Mouse (Mus musculus): Measurements from ENCODE around the gene Wipi1.

The Wipi1 gene

DNA sequence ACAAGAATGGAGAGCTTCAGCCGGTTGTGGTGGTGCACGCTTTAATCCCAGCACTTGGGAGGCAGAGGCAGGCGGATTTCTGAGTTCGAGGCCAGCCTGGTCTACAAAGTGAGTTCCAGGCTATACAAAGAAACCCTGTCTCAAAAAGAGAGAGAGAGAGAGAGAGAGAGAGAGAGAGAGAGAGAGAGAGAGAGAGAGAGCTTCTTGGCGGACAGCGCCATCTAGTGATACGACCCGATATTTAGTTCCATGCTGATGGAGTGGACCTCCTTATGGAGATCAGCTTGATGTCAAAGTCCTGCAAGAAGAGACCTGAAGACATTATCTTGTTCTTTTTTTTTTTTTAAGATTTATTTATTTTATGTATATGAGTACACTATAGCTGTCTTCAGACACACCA lies 7.3 kb upstream of the Wipi1 start:
- peak; percentile 75 to 90 for DNase-seq

DNA sequence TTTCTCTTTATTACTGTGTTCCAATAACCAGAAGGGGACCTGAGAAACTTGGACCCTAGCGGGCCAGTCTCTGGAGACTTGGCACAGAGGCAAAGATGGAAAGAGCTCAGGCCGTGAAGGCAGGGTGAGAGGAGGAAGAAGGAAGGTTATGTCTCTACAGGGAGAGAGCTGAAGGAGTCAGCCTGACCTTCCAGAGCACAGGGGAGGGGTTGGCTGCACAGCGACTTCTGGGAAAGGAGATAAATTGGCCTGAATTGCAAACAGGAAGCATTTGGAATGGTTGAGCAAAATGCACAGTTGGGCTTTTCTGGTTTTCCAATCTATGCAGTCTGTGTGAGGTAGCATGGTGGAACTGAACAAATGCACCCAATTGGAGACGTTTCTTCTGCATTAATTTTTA lies 5.0 kb upstream of the Wipi1 start:
- DNase-seq, result peak in 1 of 2 experiments; percentile 43

GRCm38 (mm10) chr11:109616352-109616751 lies 4.6 kb upstream of the Wipi1 start:
- no peak for DNase-seq

GRCm38 (mm10) chr11:109615286-109615685 lies 3.5 kb upstream of the Wipi1 start:
- DNase-seq, result no peak

- no peak for DNase-seq
Measured at GRCm38 (mm10) chr11:109612871-109613529, 1.2 kb upstream of the Wipi1 start.

DNA sequence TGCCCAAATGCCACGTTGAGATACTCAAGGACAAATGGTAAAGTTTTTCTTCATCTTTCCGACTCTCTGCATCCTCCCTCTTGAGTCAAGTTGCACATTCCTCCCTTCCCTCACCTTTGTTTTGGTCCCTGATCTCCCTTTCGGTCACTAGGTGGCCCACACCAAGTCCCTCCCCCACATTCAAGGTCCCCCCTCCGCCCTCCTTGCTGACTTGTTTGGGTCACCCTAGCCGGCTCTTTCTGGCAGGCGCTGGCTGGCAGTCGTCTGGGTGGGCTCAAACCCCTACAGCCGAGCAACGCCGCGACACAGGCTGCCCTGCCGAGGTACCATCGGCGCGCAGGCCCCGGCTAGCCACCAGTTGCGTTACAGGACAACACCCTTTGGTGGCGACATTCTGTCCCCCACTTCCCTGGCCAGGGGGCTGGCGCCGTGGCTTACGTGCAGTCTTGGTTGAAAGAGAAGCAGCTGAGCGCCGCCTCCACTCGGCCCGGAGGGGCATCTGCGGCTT lies 918 bp downstream of the Wipi1 start:
- no peak for DNase-seq

DNA sequence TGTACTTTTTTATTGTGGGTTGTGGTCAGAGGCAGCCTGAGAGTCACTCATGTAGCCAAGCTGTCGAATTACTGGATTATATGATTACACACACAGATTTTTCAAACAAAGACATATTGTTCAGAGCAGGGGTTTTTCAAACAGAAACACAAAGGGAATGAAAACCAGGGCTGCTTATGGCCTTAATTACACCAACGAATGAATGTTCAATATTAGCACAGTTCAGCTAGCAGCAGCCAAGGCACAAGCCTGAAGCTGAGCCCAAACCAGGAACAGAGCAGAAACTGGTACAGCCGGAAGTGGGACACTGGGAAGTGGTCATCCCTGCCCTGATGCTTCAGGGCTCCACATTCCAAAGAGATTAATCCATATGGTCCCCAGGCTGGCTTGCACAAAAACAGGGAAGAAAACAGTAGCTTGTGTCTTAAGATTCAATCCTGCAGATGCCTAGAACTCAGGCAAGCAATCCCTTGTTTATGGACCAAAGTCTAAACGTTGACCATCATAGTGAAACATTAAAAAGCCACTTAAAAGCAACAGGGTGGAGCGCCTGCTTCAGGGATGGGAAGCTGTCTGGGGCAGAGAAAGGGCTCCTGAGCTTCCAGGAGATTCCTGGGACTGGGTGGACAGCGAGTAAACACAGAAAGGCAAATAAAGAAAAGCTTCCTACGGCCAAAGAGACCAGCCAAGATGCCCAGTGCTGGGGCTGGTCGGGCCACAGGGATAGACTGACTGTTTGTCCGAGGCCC lies 1.5 kb downstream of the Wipi1 start:
- peak; percentile 43 to 45 for DNase-seq

DNA sequence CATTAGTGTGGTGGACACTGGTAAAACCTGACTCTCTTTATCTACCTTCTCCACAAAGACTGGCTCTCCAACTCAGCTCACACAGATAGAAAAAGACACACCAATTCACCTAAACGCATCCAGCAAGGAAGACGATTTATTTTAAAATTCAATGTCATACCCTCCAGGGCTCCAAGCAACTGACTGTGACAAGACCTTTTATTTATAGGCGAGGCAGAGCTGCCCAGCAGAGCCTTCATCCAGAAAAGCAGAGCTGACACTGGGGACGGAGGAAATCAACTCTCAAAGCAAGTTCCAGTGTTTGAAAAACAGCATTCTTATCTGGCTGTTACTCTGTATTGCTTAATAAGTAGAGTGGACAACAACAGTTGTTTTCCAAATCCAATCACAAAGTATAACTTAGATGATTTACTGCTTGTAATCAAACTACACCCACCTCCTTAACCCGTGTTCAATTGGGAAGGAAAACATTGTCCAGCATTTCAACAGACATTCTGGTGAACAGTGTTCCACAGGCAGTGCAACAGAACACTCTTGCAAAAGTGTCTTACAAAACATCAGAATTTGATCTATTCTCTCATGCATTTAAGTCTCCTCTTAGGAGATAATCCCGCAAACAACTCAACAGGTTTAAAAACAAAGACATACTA lies 2.7 kb downstream of the Wipi1 start:
- DNase-seq, result no peak

- DNase-seq, result no peak
Measured at GRCm38 (mm10) chr11:109607600-109607999, 4.2 kb downstream of the Wipi1 start.

DNA sequence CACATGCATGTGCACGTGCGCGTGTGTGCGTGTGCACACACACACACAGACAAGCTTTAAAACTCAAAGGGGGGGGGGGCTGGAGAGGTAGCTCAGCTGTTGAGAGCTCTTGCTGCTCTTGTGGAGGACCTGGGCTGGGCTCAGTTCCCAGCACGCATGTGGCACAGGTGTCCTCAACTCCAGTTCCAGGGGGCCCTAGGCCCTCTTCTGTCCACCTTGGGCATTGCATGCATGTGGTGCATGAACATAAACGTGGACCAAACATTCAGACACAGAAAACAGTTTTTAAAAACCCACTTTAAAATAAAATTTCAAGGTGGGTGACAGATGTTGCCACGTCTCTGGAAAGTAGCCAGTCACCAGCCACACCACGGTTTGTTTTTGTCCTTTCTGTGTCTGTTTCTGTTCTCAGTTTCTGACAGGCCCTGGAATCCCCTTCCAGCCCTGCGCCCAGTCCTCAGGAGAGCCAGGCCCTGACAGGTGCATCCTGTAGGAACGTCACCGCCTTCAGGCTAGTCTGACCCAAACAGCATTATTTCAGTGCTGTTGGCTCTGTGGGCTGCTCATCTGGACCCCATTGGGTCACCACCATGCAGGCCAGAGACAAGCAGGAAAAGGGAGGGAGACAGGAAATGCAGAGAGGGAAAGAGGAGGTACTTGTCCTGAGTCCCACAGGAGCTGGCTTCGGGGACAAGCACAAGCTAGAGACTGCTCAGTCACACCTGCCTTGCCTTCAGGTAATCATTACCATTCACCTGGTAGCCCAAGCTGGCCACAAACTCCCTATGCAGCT lies 12.8 kb downstream of the Wipi1 start:
- peak in 1 of 2 experiments; percentile 33 for DNase-seq

GRCm38 (mm10) chr11:109594761-109595160 lies 17.0 kb downstream of the Wipi1 start:
- DNase-seq, result peak; percentile 57 to 72

DNA sequence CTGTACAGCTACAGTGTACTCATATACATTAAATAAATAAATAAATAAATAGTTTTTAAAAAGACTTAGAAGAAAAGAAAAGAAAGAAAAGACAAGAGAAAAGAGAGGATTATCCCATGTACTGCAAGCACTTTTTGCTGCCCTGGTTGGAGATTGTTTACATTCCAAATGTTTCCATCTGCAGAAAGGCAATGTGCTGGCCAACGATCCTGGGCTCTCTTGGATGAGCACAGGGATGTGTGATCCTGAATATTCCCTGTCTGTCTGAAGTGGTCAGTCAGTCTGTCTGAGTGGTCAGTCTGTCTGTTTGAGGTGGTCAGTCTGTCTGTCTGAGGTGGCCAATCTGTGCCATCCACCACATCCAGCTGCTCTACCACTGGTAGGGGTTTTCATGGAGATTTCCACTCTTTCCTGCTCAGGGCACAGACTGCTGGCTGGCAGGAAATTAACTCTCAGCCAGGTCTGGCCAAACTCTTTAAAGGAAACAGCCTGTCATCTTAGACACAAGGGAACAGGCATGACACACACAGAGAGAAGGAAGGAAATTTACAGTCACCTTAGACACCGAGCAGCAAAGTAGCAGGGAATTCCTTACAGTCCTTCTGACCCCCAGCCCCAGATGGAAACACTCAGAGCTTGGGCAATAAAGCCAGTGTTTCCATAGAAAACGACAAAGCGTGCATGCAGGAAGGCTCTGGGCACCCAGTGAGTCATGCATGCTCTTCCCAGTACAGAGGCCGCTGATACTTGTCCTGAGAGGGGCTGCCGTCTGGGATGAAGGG lies 18.4 kb downstream of the Wipi1 start:
- DNase-seq, result peak; percentile 26 to 52

- DNase-seq, result no peak
Measured at GRCm38 (mm10) chr11:109591511-109591910, 20.3 kb downstream of the Wipi1 start.

DNA sequence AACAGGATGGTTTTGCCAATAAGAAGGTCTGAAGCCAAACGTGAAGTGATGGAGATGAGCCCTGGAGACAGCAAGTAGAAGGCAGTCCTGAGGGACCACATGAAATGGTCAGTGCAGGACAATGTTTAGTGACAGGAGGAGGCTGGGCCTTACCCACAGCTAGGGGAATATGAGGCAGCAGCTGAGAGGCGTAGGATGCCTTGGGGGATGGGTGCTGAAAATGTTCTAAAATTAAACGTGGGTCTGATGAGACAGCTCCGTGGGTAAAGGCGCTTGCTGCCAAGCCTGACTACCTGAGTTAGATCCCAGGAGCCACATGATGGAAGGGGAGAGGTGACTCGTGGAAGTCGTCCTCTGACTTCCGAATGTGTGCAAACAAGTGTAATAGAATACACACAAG lies 21.8 kb downstream of the Wipi1 start:
- DNase-seq, result no peak

GRCm38 (mm10) chr11:109587638-109588374 lies 24.0 kb downstream of the Wipi1 start:
- peak; percentile 19 to 46 for DNase-seq

DNA sequence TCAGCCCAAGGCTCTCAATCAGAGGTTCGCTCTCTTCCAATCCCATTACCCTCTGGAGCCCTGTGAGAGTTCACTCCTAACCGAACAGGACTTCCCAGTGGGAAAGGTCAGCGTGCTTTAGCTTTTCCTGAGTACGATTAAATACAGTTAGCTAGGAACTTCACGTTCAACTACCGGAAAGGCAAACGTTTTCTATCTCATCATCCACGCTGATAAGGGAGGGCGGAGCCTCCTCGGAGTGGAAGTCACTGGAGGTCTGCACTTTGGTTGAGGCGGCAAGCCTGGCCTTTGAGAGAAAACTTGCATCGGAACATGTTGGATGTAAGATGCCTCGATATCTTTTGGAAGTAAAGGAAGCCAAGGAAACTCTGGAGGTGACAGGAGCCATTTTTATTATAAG lies 24.7 kb downstream of the Wipi1 start:
- peak; percentile 23 to 51 for DNase-seq

DNA sequence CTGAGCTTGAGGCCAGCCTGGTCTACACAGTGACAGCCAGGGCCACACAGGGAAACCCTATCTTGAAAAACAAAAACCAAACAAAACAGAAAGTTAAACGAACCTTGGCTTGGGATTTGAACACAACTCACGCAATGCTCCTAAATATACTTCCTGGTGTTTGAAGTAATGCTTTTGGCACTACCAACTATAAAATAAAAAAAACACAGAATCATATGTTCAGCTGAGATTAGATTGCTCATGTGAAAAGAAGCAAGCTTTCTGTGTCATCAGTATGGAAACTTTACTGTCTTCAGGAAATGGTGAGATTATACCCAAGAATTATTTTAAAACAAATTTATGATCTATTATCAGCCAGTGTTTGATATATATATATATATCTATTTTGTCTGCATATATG lies 25.3 kb downstream of the Wipi1 start:
- no peak for DNase-seq

DNA sequence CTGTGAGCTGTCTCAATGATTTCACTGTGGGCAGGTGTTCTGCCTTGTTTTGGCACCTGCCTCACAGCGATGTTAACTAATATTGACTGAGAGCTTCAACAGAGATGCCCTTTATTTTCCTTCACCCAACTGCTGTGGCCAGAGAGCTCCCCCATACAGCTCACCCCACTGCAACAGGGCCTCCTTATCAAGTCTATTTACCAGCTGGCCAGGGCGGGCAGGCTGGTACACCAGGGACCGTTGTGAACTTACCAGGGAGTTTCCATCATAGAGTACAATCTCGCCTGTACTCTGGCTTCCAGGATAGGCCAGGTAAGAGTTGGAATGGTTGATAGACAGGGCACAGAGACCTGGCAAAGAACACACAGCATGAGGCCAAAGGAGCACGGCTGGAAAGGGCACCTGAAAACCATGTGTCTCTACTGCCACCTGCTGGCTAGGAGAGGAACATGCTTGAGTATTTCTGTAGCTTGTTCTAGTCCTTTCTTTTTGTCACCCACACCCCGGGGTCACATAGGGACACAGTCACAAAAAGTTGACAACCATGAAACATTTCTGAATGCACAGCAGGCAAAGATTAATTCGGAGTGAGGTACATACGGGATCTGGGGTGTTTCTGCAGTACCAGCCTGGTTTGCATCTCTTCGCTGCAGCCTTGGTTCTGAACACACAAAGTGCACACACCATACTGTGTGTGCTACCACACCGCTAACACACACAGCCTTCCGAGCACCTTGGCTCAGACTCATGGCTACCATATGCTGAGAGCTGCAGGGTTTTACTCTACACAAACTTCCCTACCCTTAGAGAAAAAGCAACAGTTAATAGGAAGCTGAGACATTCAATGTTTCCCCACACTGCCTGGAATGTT lies 26.7 kb downstream of the Wipi1 start:
- DNase-seq, result peak; percentile 72 to 77

DNA sequence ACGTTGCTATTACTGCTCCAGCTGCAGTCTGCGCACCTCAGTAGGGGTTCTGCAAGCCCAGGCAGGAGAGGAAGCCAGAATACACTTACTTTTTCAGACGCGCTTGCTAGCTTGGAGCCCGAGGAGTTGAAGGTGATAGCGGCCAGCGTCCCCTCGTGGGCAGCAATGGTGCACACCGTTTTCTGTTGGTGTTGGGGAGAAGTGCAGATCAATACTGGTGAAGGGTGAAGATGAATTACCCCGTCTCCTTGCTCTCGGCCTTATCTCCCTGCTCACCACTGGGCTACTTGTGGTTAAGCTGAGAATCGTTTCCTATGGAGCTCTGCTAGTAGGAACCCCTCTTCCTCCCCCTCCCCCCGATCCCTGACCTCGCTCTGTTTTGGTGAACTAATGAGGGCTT lies 27.8 kb downstream of the Wipi1 start:
- no peak for DNase-seq

DNA sequence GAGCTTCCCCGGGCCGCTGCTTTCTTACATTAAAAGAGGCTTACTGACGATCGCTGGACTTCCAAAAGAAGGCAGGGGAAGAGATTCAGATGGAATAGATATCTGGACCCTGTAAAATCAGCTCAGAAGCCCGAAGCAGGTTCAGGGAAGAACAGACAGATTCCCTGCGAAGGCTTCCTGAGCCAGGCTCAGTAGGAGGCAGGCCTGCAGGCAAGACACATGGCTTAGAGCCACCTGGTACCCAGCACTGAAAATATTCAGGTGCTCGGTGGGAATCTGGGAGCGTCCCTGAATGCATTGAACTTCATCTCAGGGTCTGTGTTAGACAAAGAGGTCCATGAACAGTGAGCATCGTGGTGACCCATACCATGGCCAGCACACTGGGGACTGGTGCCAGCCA lies 31.8 kb downstream of the Wipi1 start:
- no peak for DNase-seq

Measured in kidney, postnatal 25 days (tissue).